Mouse (Mus musculus) intestine, embryonic 16.5 days (tissue): Measurements from ENCODE around the gene Fbn1. TPM values are rescaled to one million over a fixed set of nuclear protein-coding genes. Genes with fewer than 3 reads are reported as not detected.
A peak's percentile ranks its signal among the peaks of the same experiment; 100 is the strongest.

Experiments
- ATAC-seq: fragments of 200-750 bp; cut with Nextera tagmentation; 2 replicates; pipeline ENCODE4 v1.8.0; 2017; ENCODE audit warnings: moderate TSS enrichment, moderate library complexity
- H3K27ac ChIP-seq: fragments of 300-500 bp; sonication (generic); 2 replicates; pipeline ENCODE4 v1.5.1; 2014; ENCODE audit warnings: mild to moderate bottlenecking, low read length
- H3K27me3 ChIP-seq: fragments of 300-500 bp; sonication (generic); replicated peaks from 2 replicates; pipeline ENCODE4 v1.6.1; 2014; ENCODE audit warnings: low read length, control low read depth, mixed read lengths; ENCODE audit not compliant: control insufficient read depth, insufficient read depth
- H3K36me3 ChIP-seq: fragments of 300-500 bp; sonication (generic); 2 replicates; pipeline ENCODE4 v1.6.1; 2014; ENCODE audit warnings: low read length, control low read depth; ENCODE audit not compliant: control insufficient read depth, insufficient read depth
- H3K4me1 ChIP-seq: fragments of 300-500 bp; sonication (generic); 2 replicates; pipeline ENCODE4 v1.6.1; 2014; ENCODE audit warnings: low read length, control low read depth, mixed read lengths; ENCODE audit not compliant: control insufficient read depth, insufficient read depth
- H3K4me2 ChIP-seq: fragments of 300-500 bp; sonication (generic); 2 replicates; pipeline ENCODE4 v1.6.1; 2014; ENCODE audit warnings: low read depth, low read length, control low read depth
- H3K4me3 ChIP-seq: fragments of 300-500 bp; sonication (generic); 2 replicates; pipeline ENCODE4 v1.5.1; 2014; ENCODE audit warnings: mild to moderate bottlenecking, low read length
- H3K9ac ChIP-seq: fragments of 300-500 bp; sonication (generic); 2 replicates; pipeline ENCODE4 v1.6.1; 2014; ENCODE audit warnings: low read depth, low read length
- H3K9me3 ChIP-seq: fragments of 300-500 bp; sonication (generic); 2 replicates; pipeline ENCODE4 v1.6.1; 2016; ENCODE audit warnings: low read length, control low read depth; ENCODE audit not compliant: control insufficient read depth
- WGBS: fragments of 180-500 bp; shearing (Covaris S2); extraction: QIAGEN DNeasy Blood & Tissue Kit; methylation state at CpG from one replicate; pipeline ENCODE4 v1.1.7; 2014; 5-methylcytosine and 5-hydroxymethylcytosine counted together
- polyA plus RNA-seq: library from polyadenylated mRNA; unstranded; fragments of >200 nt; fragmentation: Nextera tagmentation; extraction: Ambion mirVana; gene quantifications from 2 replicates; pipeline ENCODE4 v1.2.1, GENCODE M21; 2015

The Fbn1 gene
- polyA plus RNA-seq, 1 experiment from 2014 or later = 12.6 TPM

DNA sequence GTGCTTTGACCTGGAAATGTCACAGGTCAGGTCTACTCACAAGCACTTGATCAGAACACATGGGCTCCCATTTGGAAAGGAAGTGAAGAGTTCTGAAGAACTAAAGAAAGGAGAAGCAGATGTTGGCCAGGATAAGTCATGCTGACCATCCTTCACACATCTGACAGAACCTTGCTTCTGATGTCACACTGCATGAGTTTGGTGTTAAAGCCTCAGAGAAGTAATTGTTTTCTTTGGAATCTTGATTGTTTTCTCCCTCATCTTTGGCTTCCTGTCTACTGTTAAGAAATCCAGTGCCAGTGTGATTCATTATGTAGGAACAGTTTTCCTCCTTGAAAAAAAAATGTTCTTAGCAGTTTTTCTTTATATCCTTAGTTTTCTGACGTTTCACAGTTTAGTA, 238.9 kb downstream of the Fbn1 start:
- Histone ChIP-seq H3K27me3 (no peaks in the 10 kb centered on the region), H3K9me3 (peaks cover 3% of the 10 kb centered on the region; the same call in 1 of the 2 replicates), H3K4me2 (no peak overlapping the region), H3K9ac (no peak overlapping the region), H3K4me1 (no peaks in the 10 kb centered on the region), H3K4me3 (no peak overlapping the region), H3K27ac (no peak overlapping the region), H3K36me3 (no peaks in the 10 kb centered on the region)
- no peak for ATAC-seq
- WGBS = 74% methylated on average over 1 of the region's 1 CpGs

DNA sequence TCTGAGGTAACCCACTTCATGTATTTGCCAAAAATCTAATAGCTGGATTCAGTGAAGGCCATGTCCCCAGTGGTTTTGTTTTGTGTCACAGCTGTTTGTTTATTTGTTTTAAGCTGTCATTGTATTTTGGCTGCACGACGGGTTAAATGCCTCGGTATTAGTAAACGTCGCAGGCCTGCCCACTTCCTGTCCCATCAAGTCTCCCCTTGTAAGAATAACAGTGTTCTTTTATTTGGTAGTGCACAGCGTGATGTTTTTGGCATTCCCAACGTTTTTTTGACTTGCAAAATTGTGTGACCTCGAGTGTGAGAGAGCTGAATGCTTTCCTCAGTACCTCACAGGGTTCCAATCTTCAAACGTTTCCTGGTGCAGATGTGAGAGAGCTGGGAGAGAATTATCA, 244.0 kb downstream of the Fbn1 start:
- ATAC-seq = no peak
- no peaks in the 10 kb centered on the region for H3K36me3 ChIP-seq
- H3K4me3 ChIP-seq = no peak overlapping the region
- 19% methylated on average over 9 of the region's 9 CpGs for WGBS
- no peaks in the 10 kb centered on the region for H3K4me1 ChIP-seq
- H3K4me2 ChIP-seq = no peak overlapping the region
- H3K9me3 ChIP-seq = no peaks in the 10 kb centered on the region
- no peaks in the 10 kb centered on the region for H3K27me3 ChIP-seq
- no peak overlapping the region for H3K27ac ChIP-seq
- H3K9ac ChIP-seq = no peak overlapping the region

DNA sequence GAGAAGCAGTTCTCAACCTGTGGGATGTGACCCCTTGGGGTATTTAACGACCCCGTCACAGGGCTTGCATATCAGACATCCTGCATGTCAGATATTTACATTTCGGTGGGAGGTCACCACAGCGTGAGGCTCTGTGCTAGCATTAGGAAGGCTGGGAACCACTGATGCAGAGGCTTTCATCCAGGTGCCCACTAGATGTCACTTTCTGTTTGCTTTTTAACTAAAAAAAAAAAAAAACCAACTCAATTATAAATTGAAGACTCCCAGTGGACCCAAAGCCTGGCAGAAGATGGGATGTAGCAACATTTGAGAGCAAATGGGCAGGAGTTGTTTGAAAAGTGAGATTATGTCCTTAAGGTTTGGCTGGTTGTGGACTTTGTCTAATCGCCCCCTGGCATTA, 244.7 kb downstream of the Fbn1 start:
- no peak overlapping the region for H3K27ac ChIP-seq
- H3K27me3 ChIP-seq = no peaks in the 10 kb centered on the region
- no peaks in the 10 kb centered on the region for H3K36me3 ChIP-seq
- H3K4me1 ChIP-seq = no peaks in the 10 kb centered on the region
- peak; percentile 40; the same call in 1 of the 2 replicates for ATAC-seq
- H3K4me3 ChIP-seq = no peak overlapping the region
- H3K9ac ChIP-seq = no peak overlapping the region
- H3K9me3 ChIP-seq = no peaks in the 10 kb centered on the region
- no peak overlapping the region for H3K4me2 ChIP-seq
- WGBS = 19% methylated on average over 5 of the region's 5 CpGs

DNA sequence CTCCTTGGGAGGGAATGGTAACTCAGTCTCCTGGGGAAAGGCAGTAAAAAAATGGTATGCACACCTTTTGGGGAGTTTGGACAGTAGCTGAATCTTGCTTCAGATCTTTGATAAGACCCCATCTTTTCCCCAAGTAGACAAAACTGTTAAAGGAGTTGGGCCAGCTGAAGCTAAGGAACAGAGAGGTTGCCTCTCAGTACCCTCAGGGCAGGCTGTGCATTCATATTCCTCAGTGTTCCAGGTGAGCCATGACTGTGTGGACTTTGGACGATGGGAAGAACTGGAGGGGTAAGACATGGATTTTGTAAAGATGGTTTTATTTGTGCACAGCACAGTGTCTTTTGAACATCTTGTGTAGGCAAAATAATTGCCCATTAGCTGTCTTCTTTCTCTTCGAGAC, 247.5 kb downstream of the Fbn1 start:
- Histone ChIP-seq H3K9me3 (no peaks in the 10 kb centered on the region), H3K36me3 (no peaks in the 10 kb centered on the region), H3K4me2 (no peak overlapping the region), H3K27ac (no peak overlapping the region), H3K4me3 (no peak overlapping the region), H3K27me3 (no peaks in the 10 kb centered on the region), H3K9ac (no peak overlapping the region), H3K4me1 (no peaks in the 10 kb centered on the region)
- no peak for ATAC-seq
- 84% methylated on average over 2 of the region's 2 CpGs for WGBS

DNA sequence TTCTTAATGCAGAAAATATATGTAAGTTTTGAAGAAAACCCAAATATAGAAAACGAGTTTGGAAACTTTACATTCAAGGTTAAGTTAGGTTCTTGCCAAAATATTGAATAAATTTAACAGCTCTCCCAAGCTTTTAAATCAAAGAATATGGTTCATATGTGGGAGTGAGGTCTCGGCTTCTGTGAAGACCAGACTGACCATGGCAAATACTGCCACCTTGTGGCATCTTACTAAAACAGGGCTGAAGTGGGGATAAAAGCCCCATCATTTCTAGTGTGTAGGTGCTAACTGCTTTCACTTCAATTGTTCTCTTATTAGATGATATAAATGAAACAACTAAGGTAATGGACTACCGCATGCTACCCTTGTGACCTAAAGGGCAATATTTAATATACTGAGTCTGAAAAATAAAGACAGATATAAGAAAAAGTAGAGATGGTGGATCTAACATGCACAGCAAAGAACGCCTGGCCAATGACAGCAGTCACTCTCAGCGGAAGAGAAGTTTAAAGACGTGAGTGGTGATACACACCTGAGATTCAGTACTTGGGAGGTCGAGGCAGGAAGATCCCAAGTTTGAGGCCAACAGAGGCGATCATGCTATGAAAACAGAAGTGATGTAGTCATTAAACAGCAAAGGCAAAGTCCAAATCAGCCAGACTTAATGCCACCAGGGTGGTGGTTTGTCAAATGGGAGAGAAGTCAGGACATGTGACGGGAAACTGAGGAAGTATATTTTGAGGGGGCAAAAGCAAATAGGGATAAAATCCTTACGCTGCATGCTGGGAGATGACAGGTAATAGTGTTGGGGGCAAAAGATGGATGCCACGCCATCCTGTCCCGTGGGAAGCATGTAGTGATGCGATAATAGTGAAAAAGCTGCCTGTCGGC, 248.3 kb downstream of the Fbn1 start:
- Histone ChIP-seq H3K9me3 (no peaks in the 10 kb centered on the region), H3K27me3 (no peaks in the 10 kb centered on the region), H3K36me3 (peaks cover 3% of the 10 kb centered on the region), H3K27ac (no peak overlapping the region), H3K4me2 (no peak overlapping the region), H3K4me3 (no peak overlapping the region), H3K4me1 (no peaks in the 10 kb centered on the region), H3K9ac (no peak overlapping the region)
- 85% methylated on average over 14 of the region's 14 CpGs for WGBS
- 0 out of 2 replicates have a peak, but pooled peaks have one; percentile 14 for ATAC-seq

DNA sequence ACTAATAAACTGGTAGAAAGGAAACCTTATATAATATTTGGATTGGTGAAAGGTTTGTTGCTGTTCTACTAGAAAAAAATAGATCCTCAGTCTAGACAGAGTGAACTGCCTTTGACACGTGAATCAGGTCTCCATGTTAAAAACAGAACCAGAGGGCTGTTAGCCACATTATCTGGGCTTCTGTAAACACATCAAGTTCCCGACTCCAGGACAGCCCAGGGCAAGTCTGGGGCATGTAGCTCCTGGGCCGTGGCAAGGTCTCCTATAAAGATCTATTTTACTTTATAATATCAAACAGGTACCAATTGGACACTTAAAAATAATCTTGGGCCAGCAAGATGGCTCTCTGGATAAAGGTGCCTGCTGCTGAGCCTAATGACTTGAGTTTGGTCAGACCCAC, 251.9 kb downstream of the Fbn1 start:
- Histone ChIP-seq H3K9me3 (peaks cover 3% of the 10 kb centered on the region; the same call in 1 of the 2 replicates), H3K4me3 (no peak overlapping the region), H3K27ac (no peak overlapping the region), H3K27me3 (no peaks in the 10 kb centered on the region), H3K9ac (no peak overlapping the region), H3K4me1 (0 out of 2 replicates have a peak, but pooled peaks cover 2% of the 10 kb centered on the region), H3K4me2 (no peak overlapping the region), H3K36me3 (peaks cover 14% of the 10 kb centered on the region)
- no peak for ATAC-seq
- WGBS = 47% methylated on average over 3 of the region's 3 CpGs

DNA sequence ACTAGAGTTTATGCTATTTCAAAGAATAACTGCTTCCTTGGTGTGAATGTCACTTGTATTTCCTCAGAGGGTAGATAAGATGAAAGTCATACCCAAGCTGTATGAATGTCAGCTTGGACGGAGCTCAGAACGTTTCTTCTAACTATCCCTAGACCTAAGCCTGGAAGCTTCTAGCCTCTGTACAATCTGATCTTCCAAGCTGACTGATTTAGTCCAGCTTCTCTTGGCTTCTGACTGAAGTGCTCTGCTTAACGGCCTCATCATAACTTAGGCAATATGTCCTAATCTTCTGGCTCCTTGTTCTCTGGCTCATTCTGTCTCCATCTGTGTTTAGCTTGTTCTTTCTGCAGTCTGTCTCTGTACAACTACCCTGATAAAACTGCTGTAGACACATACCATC, 253.2 kb downstream of the Fbn1 start:
- no peak overlapping the region for H3K9ac ChIP-seq
- no peak overlapping the region for H3K4me2 ChIP-seq
- H3K4me3 ChIP-seq = no peak overlapping the region
- ATAC-seq = no peak
- H3K9me3 ChIP-seq = peaks cover 3% of the 10 kb centered on the region; the same call in 1 of the 2 replicates
- 95% methylated on average over 3 of the region's 3 CpGs for WGBS
- H3K4me1 ChIP-seq = 0 out of 2 replicates have a peak, but pooled peaks cover 2% of the 10 kb centered on the region
- no peak overlapping the region for H3K27ac ChIP-seq
- no peaks in the 10 kb centered on the region for H3K27me3 ChIP-seq
- peaks cover 14% of the 10 kb centered on the region for H3K36me3 ChIP-seq

DNA sequence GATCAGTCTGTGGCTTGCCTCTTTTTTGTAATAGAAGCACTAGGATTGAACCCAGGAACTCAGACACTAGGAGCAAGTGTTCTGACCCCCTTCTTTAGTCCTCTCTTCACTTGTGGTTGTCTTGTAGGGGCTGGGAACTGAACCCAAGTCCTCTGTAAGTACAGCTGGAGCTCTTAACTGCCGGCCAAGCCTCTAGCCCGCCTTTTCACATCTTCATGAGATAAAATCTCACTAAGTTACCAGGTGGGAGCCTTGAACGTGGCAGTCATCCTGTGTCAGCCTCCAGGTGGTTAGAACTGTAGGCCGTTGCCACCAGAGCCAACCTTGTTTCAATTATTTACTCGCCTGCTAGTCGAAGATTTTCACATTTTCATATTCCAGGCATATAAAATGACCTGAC, 254.1 kb downstream of the Fbn1 start:
- Histone ChIP-seq H3K4me3 (no peak overlapping the region), H3K36me3 (peaks cover 14% of the 10 kb centered on the region), H3K9ac (no peak overlapping the region), H3K4me2 (no peak overlapping the region), H3K27ac (no peak overlapping the region), H3K9me3 (peaks cover 3% of the 10 kb centered on the region; the same call in 1 of the 2 replicates), H3K4me1 (0 out of 2 replicates have a peak, but pooled peaks cover 2% of the 10 kb centered on the region), H3K27me3 (no peaks in the 10 kb centered on the region)
- 97% methylated on average over 6 of the region's 6 CpGs for WGBS
- no peak for ATAC-seq

DNA sequence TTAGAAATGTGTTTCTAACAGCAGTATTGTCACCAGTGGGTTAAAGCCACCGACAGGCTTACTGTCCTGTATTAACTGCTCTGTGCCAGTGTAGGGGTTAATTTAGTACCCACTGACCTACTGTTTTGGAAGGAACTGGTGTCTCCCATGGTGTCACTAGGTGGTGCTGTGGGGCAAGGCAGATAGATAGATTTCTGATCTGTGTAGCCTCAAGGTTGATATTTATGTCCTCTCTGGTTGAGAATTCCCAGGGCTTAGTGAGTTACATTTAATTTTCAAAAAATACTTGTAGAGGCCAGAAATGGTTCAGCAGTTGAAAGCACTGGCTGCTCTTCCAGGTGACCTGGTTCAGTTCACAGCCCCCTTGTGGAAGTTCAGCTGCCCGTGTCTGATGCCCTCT, 255.5 kb downstream of the Fbn1 start:
- Histone ChIP-seq H3K27me3 (no peaks in the 10 kb centered on the region), H3K4me1 (0 out of 2 replicates have a peak, but pooled peaks cover 6% of the 10 kb centered on the region), H3K9ac (no peak overlapping the region), H3K9me3 (peaks cover 3% of the 10 kb centered on the region; the same call in 1 of the 2 replicates), H3K4me2 (no peak overlapping the region), H3K27ac (no peak overlapping the region), H3K36me3 (peaks cover 14% of the 10 kb centered on the region), H3K4me3 (no peak overlapping the region)
- WGBS = 63% methylated on average over 2 of the region's 2 CpGs
- no peak for ATAC-seq
